Mouse (Mus musculus): ENCODE data around the gene Gse1.

GRCm38 (mm10) chr8:120388246-120388645 lies 160.0 kb downstream of the Gse1 start:
- TF ChIP-seq POLR2A (IDR thresholded peaks at IDR 0.05; ENCODE audit: borderline replicate concordance, control insufficient read depth, low read depth, low read length) (no peak), CTCF (IDR thresholded peaks at IDR 0.05; ENCODE audit: control insufficient read depth, insufficient read depth, low read length) (no peak)
